Mouse (Mus musculus) thymus, postnatal 36 days (tissue): ENCODE results near the gene Gm6583.

Experiments used
- DNase-seq, 2 experiments: peaks; one replicate each; pipeline ENCODE4 v3.0.0; 2022; ENCODE audit warnings: mixed read lengths in 2 of 2

Gm6583 gene

GRCm38 (mm10) chr5:112355910-112356309 lies at the start of gene Gm6583:
Gene Gm6583, minus strand, starts transcription at chr5:112356033.
- no peak for DNase-seq

GRCm38 (mm10) chr5:112402437-112402836 lies 46.6 kb upstream of the Gm6583 start:
- DNase-seq, result no peak

DNA sequence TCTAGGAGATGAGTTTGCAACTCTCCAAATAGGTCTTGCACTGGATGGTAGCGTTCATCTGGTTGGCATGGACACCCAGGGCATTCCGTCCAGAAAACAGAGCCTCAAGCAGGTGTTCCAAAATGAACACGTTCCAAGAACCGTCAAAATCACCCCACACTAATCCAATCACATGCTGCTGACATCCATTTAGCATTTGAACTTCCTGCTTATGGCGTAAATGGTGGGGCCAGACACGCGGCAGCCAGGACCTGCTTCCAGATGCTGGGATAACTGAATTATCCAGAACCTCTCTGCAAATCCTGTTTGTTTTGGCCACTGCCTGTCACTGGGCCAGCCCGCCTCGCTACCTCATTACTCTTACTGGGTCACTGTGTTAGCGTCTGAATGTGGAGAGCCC lies 43.5 kb upstream of the Gm6583 start:
- no peak for DNase-seq

GRCm38 (mm10) chr5:112396066-112396465 lies 40.2 kb upstream of the Gm6583 start:
- no peak for DNase-seq

GRCm38 (mm10) chr5:112394779-112395443 lies 39.1 kb upstream of the Gm6583 start, which contains the start of gene Asphd2:
Gene Asphd2, minus strand, starts transcription at chr5:112394866.
- no peak for DNase-seq

- DNase-seq, result no peak
Measured at GRCm38 (mm10) chr5:112394415-112394763, 38.6 kb upstream of the Gm6583 start.

- no peak for DNase-seq
Measured at GRCm38 (mm10) chr5:112393741-112394414, 38.0 kb upstream of the Gm6583 start.

DNA sequence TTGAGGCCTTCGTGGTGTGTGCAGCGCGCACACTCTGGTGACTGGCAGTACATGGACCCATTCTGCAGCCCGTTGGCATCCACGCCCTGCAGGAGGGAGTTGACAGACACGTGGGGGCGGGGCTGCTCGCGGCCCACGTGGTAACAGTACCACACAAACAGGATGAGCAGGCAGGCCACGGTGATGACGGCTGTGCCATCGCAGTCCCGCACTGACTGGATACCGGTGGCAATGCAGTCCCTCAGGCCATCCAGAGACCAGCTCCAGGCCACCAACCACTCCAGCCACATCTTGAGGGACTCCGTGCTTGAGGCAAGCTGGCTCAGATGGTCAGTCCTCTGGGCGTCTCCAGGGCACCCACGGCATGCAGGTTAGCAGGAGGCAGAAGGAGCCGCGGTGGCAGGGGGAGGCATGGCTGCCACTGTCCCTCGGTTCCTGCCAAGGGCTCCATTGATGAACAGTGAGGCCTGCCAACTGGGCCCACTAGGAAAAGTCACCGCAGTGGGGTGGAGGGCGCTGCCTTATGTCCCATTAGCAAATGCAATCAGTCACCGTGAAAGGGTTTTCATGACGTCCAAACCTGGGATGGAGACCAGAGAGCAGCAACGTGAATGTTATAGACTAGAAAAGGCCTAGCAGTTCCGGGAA lies 36.0 kb upstream of the Gm6583 start:
- DNase-seq, result no peak

DNA sequence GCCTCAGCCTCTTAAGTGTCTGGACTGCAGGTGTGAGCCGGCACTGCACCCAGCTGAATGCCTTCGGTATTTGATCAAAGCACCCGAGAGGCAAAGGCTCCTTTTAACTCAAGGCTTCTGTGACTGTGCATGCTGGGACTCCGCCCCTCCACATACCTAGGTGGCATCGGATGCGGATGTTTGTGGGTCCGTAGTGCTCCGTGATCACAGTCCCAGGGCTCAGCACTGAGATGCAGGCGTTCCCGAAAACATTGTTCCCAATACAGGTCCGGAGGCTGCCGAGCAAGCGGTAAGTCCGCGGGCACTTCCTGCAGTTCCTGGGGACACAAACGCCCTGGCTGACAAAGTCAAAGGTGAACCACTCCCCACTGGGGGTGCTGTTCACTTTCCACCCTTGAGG lies 35.2 kb upstream of the Gm6583 start:
- DNase-seq, result no peak

DNA sequence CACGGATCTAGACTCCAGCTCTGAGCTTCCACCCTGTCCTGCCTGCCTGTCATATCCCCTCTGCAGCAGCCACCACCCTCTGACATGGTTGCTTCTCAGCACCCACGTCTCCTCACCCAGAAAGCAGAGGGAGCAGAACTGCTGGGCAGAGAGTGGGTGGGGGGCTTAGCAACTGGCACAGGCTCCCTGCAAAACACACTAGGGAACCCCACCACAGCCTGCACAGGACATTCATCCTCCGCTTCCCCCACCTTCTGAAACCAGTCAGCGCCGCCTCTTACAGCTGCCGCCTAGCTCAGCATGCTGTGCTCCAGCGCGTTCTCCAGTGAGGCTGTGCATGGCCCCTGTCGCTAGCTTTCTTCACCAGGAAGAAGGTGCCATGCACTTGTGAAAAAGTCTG lies 33.5 kb upstream of the Gm6583 start:
- no peak for DNase-seq

DNA sequence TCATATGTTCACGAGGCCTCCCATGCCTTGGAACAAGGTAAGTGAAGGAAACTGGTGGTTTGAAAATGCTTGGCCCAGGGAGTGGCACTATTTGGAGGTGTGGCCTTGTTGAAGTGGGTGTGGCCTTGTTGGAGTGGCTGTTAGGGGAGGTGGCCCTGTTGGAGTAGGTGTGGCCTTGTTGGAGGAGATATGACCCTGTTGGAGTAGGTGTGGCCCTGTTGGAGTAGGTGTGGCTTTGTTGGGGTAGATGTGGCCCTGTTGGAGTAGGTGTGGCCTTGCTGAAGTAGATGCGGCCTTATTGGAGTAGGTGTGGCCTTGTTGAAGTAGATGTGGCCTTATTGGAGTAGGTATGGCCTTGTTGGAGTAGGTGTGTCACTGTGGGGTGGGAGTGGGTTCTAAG lies 30.1 kb upstream of the Gm6583 start:
- no peak for DNase-seq

DNA sequence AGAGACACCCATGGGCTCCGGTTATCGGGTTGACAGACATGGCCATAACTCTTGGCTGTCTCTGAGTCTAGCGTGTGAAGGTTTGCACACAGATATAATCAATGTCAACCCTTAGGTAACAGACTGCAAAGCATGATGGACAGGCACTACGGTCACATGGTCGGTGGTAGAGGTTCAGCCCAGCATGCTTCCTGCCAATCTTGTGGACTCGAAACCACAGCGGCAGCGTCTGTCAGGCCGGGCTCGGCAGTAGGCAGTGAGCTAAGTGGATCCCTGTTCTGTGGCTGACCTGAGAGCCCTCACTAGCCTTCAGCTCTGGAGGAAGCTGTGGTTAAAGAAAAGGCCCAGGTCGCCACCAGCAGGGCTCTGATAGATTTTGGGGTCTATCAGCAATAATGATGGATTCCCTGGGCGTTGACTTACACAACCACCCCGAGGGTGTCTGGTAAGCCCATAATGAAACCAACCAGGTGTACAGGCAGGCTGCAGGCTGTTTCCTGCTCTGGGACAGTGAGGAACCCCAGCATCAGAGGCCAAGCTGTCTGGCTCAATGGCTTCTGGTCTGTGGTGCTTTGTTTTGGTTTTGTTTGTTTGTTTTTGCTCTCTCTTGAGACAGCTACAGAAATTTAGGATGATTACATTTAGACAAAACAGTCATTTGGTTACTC lies 29.1 kb upstream of the Gm6583 start:
- no peak for DNase-seq

- no peak for DNase-seq
Measured at GRCm38 (mm10) chr5:112382641-112383330, 27.0 kb upstream of the Gm6583 start.

DNA sequence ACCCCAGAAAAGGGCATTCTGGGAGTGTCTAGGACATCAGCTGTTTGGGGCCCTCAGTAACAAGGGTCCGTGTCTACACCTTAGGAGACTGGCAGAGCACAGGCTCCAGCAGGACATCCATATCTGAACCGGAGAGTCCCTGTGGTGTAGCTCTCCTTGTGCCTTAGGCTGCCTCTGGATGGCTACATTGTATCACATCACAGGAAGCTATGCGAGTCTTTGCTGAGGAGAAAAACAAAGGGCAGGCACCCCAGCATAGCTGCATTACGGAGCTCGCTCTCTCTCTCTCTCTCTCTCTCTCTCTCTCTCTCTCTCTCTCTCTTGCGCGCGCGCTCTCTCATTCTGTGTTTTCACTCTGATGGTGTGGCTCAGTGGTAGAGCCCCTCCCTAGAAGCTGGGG lies 26.2 kb upstream of the Gm6583 start:
- DNase-seq, result no peak

DNA sequence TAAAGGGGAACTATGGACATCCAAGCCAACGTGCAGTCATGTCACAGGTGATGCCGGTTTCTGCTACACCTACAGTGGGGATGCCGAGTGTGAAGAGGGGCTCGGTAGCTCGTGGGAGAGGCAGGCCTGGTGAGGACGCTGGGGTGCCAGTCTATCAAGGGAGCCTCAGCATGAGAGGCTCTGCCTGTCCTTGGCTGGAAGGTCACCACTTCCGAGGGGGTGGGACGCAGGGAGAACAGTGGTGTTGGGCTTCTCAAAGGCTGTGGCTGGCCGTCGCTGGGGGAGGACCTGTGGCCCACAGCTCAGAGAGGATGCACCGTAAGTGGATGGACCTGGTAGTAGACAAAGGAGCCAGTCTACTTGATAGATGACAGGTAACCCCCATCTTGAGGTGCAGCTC lies 25.3 kb upstream of the Gm6583 start:
- no peak for DNase-seq

DNA sequence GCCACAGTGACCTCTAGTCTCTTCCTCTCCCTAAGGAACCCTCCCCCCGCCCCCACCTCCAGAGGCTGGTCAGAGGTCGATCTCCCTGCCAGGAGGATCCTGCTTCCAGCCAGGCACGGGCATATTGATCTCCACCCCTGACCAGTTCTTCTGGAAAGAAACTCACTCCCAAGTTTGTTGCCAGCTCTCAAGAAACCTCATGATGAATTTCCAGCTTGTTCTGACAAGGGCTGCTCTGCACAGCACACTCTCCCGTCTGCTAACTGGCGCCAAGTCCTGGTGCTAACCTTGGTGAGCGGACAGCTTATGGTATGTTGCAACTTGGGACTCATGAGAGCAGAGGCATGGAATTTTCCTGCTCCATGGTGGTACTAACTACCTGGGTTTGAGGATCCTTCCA lies 22.9 kb upstream of the Gm6583 start:
- DNase-seq, result no peak

DNA sequence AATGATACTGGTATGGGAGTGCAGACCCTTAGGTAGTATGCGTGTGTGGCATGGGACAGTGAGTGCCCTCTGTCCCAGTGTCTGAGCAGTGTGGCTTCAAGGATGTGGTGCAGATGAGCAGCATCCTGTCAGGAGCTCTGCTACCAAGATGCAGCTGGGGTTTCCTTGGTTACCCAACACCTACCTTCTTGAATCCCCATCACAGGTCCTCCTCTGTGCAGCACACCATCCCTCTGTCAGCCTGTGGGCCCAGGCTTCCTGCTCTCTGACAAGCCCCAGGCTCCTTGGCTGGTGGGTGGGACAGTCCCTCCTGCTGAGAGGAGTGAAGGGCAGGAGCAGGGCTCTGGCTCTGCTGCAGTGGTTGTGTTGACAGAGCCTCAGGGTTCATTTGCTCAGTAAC lies 21.5 kb upstream of the Gm6583 start:
- no peak for DNase-seq

- peak; percentile 10 to 34 for DNase-seq
Measured at GRCm38 (mm10) chr5:112376111-112376510, 20.3 kb upstream of the Gm6583 start.

DNA sequence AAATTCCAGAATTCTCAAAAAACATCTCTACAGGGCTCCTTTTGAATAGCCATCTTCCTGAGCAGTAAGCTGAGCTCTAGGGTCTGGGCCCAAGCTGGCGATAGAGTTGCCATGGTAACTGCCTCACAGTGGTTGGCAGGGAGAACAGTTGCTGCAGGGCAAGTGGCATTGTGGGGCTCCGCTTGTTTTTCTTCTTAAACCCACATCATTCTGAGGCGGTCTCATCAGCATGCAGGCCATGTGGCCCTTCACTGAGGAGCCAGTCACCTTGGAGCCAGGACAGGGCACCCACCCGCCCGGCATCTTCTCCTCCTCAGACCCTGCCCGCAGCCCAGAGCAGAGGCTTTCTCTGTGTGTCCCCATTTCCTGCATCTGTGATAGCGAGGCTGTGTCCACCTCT lies 16.1 kb upstream of the Gm6583 start:
- no peak for DNase-seq

DNA sequence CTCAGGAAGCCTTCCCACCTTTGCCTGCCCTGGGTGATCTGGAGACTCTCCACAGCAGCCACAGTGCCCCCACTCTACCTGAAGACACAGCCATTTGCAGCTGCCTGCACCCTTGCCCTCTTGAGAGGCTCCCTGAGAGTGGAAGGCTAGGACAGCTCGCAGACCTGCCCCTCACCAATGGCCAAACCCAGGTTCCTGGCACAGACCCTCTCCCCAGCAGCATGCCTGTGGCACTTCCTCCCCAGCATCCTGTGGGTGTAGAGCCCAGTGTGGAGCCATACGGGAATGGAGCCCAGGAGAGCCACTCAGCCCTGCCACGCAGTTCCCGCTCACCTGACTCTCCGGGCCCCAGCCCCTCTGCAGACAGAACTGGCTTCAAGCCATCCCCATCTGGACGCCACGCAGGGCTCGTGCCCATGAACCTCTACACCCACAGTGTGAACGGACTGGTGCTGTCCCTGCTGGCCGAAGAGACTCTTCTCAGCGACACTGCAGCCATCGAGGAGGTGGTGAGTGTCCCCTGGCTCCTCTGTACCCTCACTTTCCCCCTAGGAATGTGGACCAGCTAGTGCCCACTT lies 14.5 kb upstream of the Gm6583 start:
- no peak for DNase-seq

GRCm38 (mm10) chr5:112369326-112369725 lies 13.5 kb upstream of the Gm6583 start:
- DNase-seq, result peak; percentile 19 to 38

- DNase-seq, result peak; percentile 19 to 34
Measured at GRCm38 (mm10) chr5:112368666-112369065, 12.8 kb upstream of the Gm6583 start.

DNA sequence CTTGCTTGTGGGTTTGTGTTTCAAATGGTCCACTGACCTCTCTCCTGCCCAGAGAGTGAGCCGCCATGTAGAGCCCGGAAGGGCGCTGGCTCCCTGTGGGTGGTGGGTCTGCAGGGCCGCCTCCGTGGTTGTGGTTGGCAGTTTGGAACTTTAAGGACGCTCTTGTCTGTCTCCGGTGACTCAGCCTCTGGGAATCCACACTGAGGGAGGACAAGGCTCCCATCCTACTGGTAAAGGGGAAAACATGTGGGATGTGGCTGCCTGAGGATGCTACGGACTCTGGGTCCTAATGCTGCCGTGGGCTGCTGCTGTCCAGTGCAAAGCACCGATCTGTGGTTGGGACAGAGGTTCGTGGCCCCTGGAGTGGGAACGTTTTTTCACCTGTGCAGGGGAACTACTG lies 12.1 kb upstream of the Gm6583 start:
- no peak for DNase-seq
